In genomic region chr11:94471740-94472584, GRCm38 (mm10) we compare ENCODE assay signal across 8 mouse cellular contexts. TPM values are rescaled to one million over a fixed set of nuclear protein-coding genes. Genes with fewer than 3 reads are reported as not detected.
DNase-seq lines count a peak whose midpoint lies in the region; ATAC-seq and TF ChIP-seq lines count a peak whose summit lies in the region.

No protein-coding gene starts in this region.

- peaks cover 42% of the 10 kb centered on the region for H3K4me1 ChIP-seq in heart, embryonic 16.5 days (ENCODE audit: control insufficient read depth, insufficient read depth, low read length)
- peaks cover 8% of the 10 kb centered on the region for H3K4me1 ChIP-seq in cortical plate, adult 2 months (ENCODE audit: control insufficient read depth, insufficient read depth, low read length)
- peaks cover 71% of the 10 kb centered on the region for H3K4me1 ChIP-seq in forebrain, embryonic 16.5 days (replicated peaks; ENCODE audit: control insufficient read depth, insufficient read depth, low read length)
- H3K4me1 ChIP-seq in midbrain, embryonic 12.5 days = peaks cover 88% of the 10 kb centered on the region

- peak overlapping the region; percentile 72 for H3K9ac ChIP-seq in heart, embryonic 16.5 days (ENCODE audit: low read length)
- peak overlapping the region; percentile 75 for H3K9ac ChIP-seq in forebrain, embryonic 16.5 days (replicated peaks; ENCODE audit: low read depth, low read length)
- peak overlapping the region; percentile 93 for H3K9ac ChIP-seq in midbrain, embryonic 12.5 days (replicated peaks)

- DNase-seq in heart, postnatal 10 days = no peak
- DNase-seq in ovary, adult 18-20 months (ENCODE audit: low spot score) = no peak
- no peak for DNase-seq in layer of hippocampus, postnatal 36 days
- DNase-seq in gastrocnemius, adult 18-20 months (ENCODE audit: low spot score) = no peak

- no peaks in the 10 kb centered on the region for H3K9me3 ChIP-seq in heart, embryonic 16.5 days (replicated peaks; ENCODE audit: control insufficient read depth, low read length)
- H3K9me3 ChIP-seq in forebrain, embryonic 16.5 days (ENCODE audit: control insufficient read depth, low read length) = no peaks in the 10 kb centered on the region
- H3K9me3 ChIP-seq in midbrain, embryonic 12.5 days = no peaks in the 10 kb centered on the region

- TF ChIP-seq POLR2A in cortical plate, adult 2 months (IDR thresholded peaks at IDR 0.05; ENCODE audit: extremely low read depth, insufficient read depth, low read length) = no peak

- no peak overlapping the region for H3K27ac ChIP-seq in heart, embryonic 16.5 days (ENCODE audit: low read length)
- 0 out of 2 replicates have a peak overlapping the region, but pooled peaks have one; percentile 11 for H3K27ac ChIP-seq in cortical plate, adult 2 months (ENCODE audit: insufficient read depth, low read length)
- peak overlapping the region; percentile 37 for H3K27ac ChIP-seq in forebrain, embryonic 16.5 days (ENCODE audit: low read length)
- H3K27ac ChIP-seq in midbrain, embryonic 12.5 days (replicated peaks) = peak overlapping the region; percentile 47

- peak overlapping the region; percentile 86 for H3K4me2 ChIP-seq in heart, embryonic 16.5 days (ENCODE audit: low read depth, low read length)
- peak overlapping the region; percentile 95 for H3K4me2 ChIP-seq in forebrain, embryonic 16.5 days (ENCODE audit: low read length)
- H3K4me2 ChIP-seq in midbrain, embryonic 12.5 days (replicated peaks) = peak overlapping the region; percentile 99

- H3K4me3 ChIP-seq in heart, embryonic 16.5 days (ENCODE audit: low read length) = peak overlapping the region; percentile 60
- peak overlapping the region; percentile 85 for H3K4me3 ChIP-seq in cortical plate, adult 2 months (ENCODE audit: insufficient read depth, low read length)
- H3K4me3 ChIP-seq in forebrain, embryonic 16.5 days (replicated peaks; ENCODE audit: low read length) = peak overlapping the region; percentile 74
- H3K4me3 ChIP-seq in midbrain, embryonic 12.5 days = peak overlapping the region; percentile 77

- 6% methylated on average over 16 of the region's 17 CpGs for WGBS in heart, embryonic 16.5 days
- WGBS in forebrain, embryonic 16.5 days = 12% methylated on average over 17 of the region's 17 CpGs
- 2% methylated on average over 16 of the region's 17 CpGs for WGBS in midbrain, embryonic 12.5 days

- no peak for ATAC-seq in heart, embryonic 16.5 days (replicated peaks; ENCODE audit: extremely low read depth, insufficient read depth, low FRiP score)
- ATAC-seq in forebrain, embryonic 16.5 days = no peak
- no peak for ATAC-seq in midbrain, embryonic 12.5 days (ENCODE audit: low FRiP score, low read depth)

- peaks cover 38% of the 10 kb centered on the region for H3K27me3 ChIP-seq in heart, embryonic 16.5 days (ENCODE audit: control insufficient read depth, insufficient read depth, low read length)
- H3K27me3 ChIP-seq in forebrain, embryonic 16.5 days (replicated peaks; ENCODE audit: control insufficient read depth, insufficient read depth, low read length) = peaks cover 10% of the 10 kb centered on the region
- H3K27me3 ChIP-seq in midbrain, embryonic 12.5 days = peaks cover 52% of the 10 kb centered on the region

- intact Hi-C loops in heart, postnatal 10 days (cut with DNase I) = no loop called here

- no peak for TF ChIP-seq CTCF in cortical plate, adult 2 months (IDR thresholded peaks at IDR 0.05; ENCODE audit: extremely low read depth, insufficient read depth, low read length)

- H3K36me3 ChIP-seq in heart, embryonic 16.5 days (ENCODE audit: control insufficient read depth, insufficient read depth) = no peaks in the 10 kb centered on the region
- no peaks in the 10 kb centered on the region for H3K36me3 ChIP-seq in forebrain, embryonic 16.5 days (ENCODE audit: control insufficient read depth, insufficient read depth)
- no peaks in the 10 kb centered on the region for H3K36me3 ChIP-seq in midbrain, embryonic 12.5 days

RNA-seq across cellular contexts. Expression of gene Cacna1g, which starts 2.0 kb away (rescaled TPM):
- 5.8 and 7.6 TPM in 2 replicates for polyA plus RNA-seq in heart, embryonic 16.5 days (2015; fragmentation: Nextera tagmentation; extraction: Ambion mirVana)
- 10 to 100 TPM; 33.4 to 41.3 TPM for total RNA-seq in heart, postnatal 10 days (2021)
- polyA plus RNA-seq in cortical plate, adult 2 months (2012; rRNA removed) = 137 and 159 TPM in 2 replicates
- 5.4 and 12.1 TPM in 2 replicates for polyA plus RNA-seq in forebrain, embryonic 16.5 days (2015; fragmentation: Nextera tagmentation; extraction: Ambion mirVana)
- polyA plus RNA-seq in midbrain, embryonic 12.5 days (2016; fragmentation: Nextera tagmentation; extraction: Ambion mirVana) = 16.2 and 16.5 TPM in 2 replicates
- total RNA-seq in layer of hippocampus, postnatal 36 days (2021) = 10 to 100 TPM; 65.7 to 81.0 TPM
- total RNA-seq in gastrocnemius, adult 18-20 months (2021) = 1 to 10 TPM in 1 of 2 experiments, under 1 TPM in 1; 0.94 to 1.3 TPM

RNA-seq across cellular contexts. Expression of gene Spata20, which starts 14.0 kb away (rescaled TPM):
- 0.08 and 0.25 TPM in 2 replicates for polyA plus RNA-seq in heart, embryonic 16.5 days (2015; fragmentation: Nextera tagmentation; extraction: Ambion mirVana)
- total RNA-seq in heart, postnatal 10 days (2021) = 1 to 10 TPM in 1 of 2 experiments, under 1 TPM in 1; 0.31 to 1.2 TPM
- polyA plus RNA-seq in cortical plate, adult 2 months (2012; rRNA removed) = 0.15 and 0.25 TPM in 2 replicates
- polyA plus RNA-seq in forebrain, embryonic 16.5 days (2015; fragmentation: Nextera tagmentation; extraction: Ambion mirVana) = 0.38 and 0.48 TPM in 2 replicates
- polyA plus RNA-seq in midbrain, embryonic 12.5 days (2016; fragmentation: Nextera tagmentation; extraction: Ambion mirVana) = 0.36 TPM in 1 of 2 replicates, not detected in the other
- total RNA-seq in layer of hippocampus, postnatal 36 days (2021) = under 1 TPM in 1 of 2 experiments, not detected in 1; 0.45 TPM
- total RNA-seq in gastrocnemius, adult 18-20 months (2021) = not detected

RNA-seq across cellular contexts. Expression of gene Epn3, which starts 27.8 kb away (rescaled TPM):
- polyA plus RNA-seq in heart, embryonic 16.5 days (2015; fragmentation: Nextera tagmentation; extraction: Ambion mirVana) = 13.6 and 17.9 TPM in 2 replicates
- 10 to 100 TPM; 26.5 to 26.7 TPM for total RNA-seq in heart, postnatal 10 days (2021)
- polyA plus RNA-seq in cortical plate, adult 2 months (2012; rRNA removed) = 0.76 and 0.98 TPM in 2 replicates
- 0.26 and 0.35 TPM in 2 replicates for polyA plus RNA-seq in forebrain, embryonic 16.5 days (2015; fragmentation: Nextera tagmentation; extraction: Ambion mirVana)
- 0.47 and 0.68 TPM in 2 replicates for polyA plus RNA-seq in midbrain, embryonic 12.5 days (2016; fragmentation: Nextera tagmentation; extraction: Ambion mirVana)
- 1 to 10 TPM; 1.4 to 1.8 TPM for total RNA-seq in layer of hippocampus, postnatal 36 days (2021)
- not detected for total RNA-seq in gastrocnemius, adult 18-20 months (2021)

RNA-seq across cellular contexts. Expression of gene Mycbpap, which starts 49.6 kb away (rescaled TPM):
- polyA plus RNA-seq in heart, embryonic 16.5 days (2015; fragmentation: Nextera tagmentation; extraction: Ambion mirVana) = 5.7 and 9.1 TPM in 2 replicates
- total RNA-seq in heart, postnatal 10 days (2021) = 1 to 10 TPM; 3.9 to 4.9 TPM
- polyA plus RNA-seq in cortical plate, adult 2 months (2012; rRNA removed) = 2.4 and 2.5 TPM in 2 replicates
- polyA plus RNA-seq in forebrain, embryonic 16.5 days (2015; fragmentation: Nextera tagmentation; extraction: Ambion mirVana) = 1.9 and 2.6 TPM in 2 replicates
- 2.9 and 4.9 TPM in 2 replicates for polyA plus RNA-seq in midbrain, embryonic 12.5 days (2016; fragmentation: Nextera tagmentation; extraction: Ambion mirVana)
- total RNA-seq in layer of hippocampus, postnatal 36 days (2021) = 1 to 10 TPM; 2.8 to 3.6 TPM
- total RNA-seq in gastrocnemius, adult 18-20 months (2021) = not detected
